Mouse (Mus musculus): ENCODE data around the gene Vmn2r61.

The Vmn2r61 gene

GRCm38 (mm10) chr7:42259753-42260152, at the start of gene Vmn2r61:
Gene Vmn2r61, plus strand, starts transcription at chr7:42260053.
- no peak for DNase-seq (ENCODE audit: low read depth, low spot score)
